Mouse (Mus musculus): ENCODE measurements at regions not wholly inside any gene's neighbourhood (a gene's known extent, or its start where the extent isn't known, plus 50 kb on each side); places are given as distances from the start of the nearest gene placed in this dataset.

- 62% methylated on average over 6 of the region's 6 CpGs for WGBS
Measured at GRCm38 (mm10) chrX:60833456-60833855, 59.8 kb downstream of the Sox3 start.

GRCm38 (mm10) chrX:60831330-60832027, 61.8 kb downstream of the Sox3 start:
- no peak overlapping the region for H3K9ac ChIP-seq
- H3K4me2 ChIP-seq, result peak overlapping the region; percentile 31
- H3K9me3 ChIP-seq, result no peaks in the 10 kb centered on the region
- ATAC-seq (ENCODE audit: low read depth), result peak; percentile 67
- H3K36me3 ChIP-seq, result no peaks in the 10 kb centered on the region
- 22% methylated on average over 22 of the region's 22 CpGs for WGBS
- H3K27me3 ChIP-seq, result no peaks in the 10 kb centered on the region
- H3K27ac ChIP-seq (replicated peaks), result no peak overlapping the region
- no peak overlapping the region for H3K4me3 ChIP-seq
- no peaks in the 10 kb centered on the region for H3K4me1 ChIP-seq (replicated peaks)

More at GRCm38 (mm10) chrX:60833456-60833855, 59.8 kb downstream of the Sox3 start:
- Histone ChIP-seq H3K9me3 (no peaks in the 10 kb centered on the region), H3K27me3 (no peaks in the 10 kb centered on the region), H3K4me3 (no peak overlapping the region), H3K36me3 (no peaks in the 10 kb centered on the region), H3K4me1 (replicated peaks) (no peaks in the 10 kb centered on the region), H3K4me2 (no peak overlapping the region), H3K27ac (replicated peaks) (no peak overlapping the region), H3K9ac (no peak overlapping the region)
- no peak for ATAC-seq (ENCODE audit: low read depth)

DNA sequence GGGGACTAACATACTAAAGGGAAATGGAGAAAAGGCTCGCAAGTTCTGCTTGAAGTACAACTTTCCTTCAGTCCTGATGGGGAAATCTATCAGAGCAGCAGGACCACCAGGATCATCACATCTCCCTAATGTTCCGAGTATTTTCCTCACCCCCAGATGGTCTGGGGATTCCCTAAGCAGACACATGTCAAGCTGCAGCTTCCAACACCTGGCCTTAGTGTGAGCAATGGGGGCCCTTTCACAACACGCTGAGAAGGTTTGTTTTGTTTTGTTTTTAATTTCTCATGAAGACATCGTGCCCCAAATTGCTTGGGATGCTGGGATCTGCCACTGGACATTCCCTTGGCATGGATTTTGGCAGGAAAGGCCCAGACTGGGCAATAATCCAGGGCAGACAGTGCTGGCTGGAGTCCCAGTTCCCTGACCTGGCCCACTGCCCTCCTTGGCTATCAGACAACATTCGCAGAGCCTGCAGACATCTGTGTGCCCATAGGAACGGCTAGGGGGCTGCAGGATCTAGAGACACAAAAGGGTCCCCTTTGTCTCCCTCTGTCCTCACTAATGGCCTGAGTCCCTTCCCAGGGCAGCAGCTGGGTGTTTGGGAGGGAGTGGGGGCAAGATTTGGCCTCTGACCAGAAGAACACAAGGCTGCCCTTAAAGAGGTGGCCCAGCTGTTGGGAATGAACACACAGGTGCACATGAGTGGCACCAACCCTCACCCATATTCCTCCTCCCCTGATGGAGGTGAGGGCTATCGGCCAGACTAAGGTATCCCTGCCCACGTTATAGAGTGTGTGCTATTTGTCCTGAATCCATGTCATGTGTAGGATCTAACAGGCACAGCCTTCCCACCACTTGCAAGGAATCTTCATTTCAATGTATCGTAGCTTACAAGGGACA, 67.8 kb downstream of the Sox3 start:
- Histone ChIP-seq H3K9ac (no peak overlapping the region), H3K9me3 (no peaks in the 10 kb centered on the region), H3K36me3 (no peaks in the 10 kb centered on the region), H3K4me2 (no peak overlapping the region), H3K27ac (replicated peaks) (no peak overlapping the region), H3K4me3 (no peak overlapping the region), H3K4me1 (replicated peaks) (no peaks in the 10 kb centered on the region), H3K27me3 (no peaks in the 10 kb centered on the region)
- ATAC-seq (ENCODE audit: low read depth), result peak; percentile 84
- 64% methylated on average over 9 of the region's 9 CpGs for WGBS

DNA sequence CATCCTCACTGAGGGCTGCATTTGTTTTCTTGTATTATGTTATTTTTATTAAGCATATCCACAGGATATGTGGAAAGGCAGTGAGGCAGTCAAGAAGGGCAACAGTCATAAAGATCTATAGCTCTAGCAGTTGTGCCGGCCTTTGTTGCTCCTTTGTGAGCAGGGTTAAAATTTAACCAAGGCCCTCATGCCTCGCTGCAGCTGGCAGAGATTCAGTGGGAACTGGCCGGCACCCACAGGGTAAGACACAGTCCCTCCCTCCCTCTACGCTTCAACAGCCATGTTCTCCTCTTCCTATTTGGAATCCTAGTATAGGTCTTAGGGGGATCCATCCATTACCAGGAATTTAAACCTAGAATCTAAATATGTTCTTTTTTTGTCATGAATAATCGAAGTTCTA, 94.7 kb downstream of the Sox3 start:
- Histone ChIP-seq H3K27me3 (no peaks in the 10 kb centered on the region), H3K4me3 (no peak overlapping the region), H3K4me2 (no peak overlapping the region), H3K27ac (replicated peaks) (no peak overlapping the region), H3K9ac (no peak overlapping the region), H3K36me3 (no peaks in the 10 kb centered on the region), H3K4me1 (replicated peaks) (no peaks in the 10 kb centered on the region), H3K9me3 (no peaks in the 10 kb centered on the region)
- no peak for ATAC-seq (ENCODE audit: low read depth)
- WGBS, result 35% methylated on average over 5 of the region's 5 CpGs

DNA sequence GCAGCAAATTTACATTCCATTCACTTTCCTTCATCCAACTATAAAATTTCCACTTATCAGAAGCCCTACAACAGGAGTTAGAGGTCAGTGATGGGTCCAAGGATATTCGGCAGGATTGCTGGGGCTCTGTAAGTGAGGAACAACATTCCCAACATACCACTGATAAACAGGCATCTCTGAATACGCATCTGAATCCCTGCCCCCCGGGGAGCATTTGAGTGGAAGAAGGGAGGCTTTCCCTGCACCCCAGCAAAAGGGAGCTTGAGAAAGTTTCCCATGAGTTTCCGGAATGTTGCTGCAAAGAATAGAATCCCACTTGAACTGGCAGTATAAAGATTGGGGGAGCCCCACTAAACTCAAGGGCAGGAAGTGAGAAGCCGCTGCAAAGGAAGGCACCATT, 112.5 kb downstream of the Sox3 start:
- Histone ChIP-seq H3K36me3 (no peaks in the 10 kb centered on the region), H3K4me1 (replicated peaks) (no peaks in the 10 kb centered on the region), H3K4me3 (no peak overlapping the region), H3K4me2 (no peak overlapping the region), H3K9me3 (no peaks in the 10 kb centered on the region), H3K27me3 (peaks cover 9% of the 10 kb centered on the region; the same call in 1 of the 2 replicates), H3K9ac (no peak overlapping the region), H3K27ac (replicated peaks) (no peak overlapping the region)
- ATAC-seq (ENCODE audit: low read depth), result no peak
- WGBS, result 44% methylated on average over 5 of the region's 5 CpGs

DNA sequence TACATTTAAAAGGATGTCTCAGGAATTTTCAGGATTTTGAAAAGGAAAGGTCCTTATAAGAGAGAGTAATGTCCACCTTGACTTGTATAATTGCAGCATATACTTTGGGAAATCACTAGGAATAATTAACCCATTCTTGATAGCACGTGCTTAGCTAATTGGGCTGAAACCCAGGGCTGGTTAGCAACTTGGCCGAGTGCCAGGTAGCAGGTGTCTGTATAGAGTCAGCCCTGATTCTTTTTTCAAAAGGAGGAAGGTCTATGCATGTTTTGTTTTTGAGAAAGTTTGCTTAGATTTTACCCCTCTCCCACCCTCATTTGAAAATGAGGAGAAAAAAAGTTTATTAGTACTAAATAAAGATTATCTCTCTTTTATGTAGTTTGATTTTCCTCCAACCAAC, 113.1 kb downstream of the Sox3 start:
- H3K4me2 ChIP-seq, result no peak overlapping the region
- WGBS, result 47% methylated on average over 2 of the region's 2 CpGs
- ATAC-seq (ENCODE audit: low read depth), result no peak
- no peaks in the 10 kb centered on the region for H3K4me1 ChIP-seq (replicated peaks)
- no peaks in the 10 kb centered on the region for H3K9me3 ChIP-seq
- H3K36me3 ChIP-seq, result no peaks in the 10 kb centered on the region
- H3K27ac ChIP-seq (replicated peaks), result no peak overlapping the region
- H3K4me3 ChIP-seq, result no peak overlapping the region
- no peak overlapping the region for H3K9ac ChIP-seq
- H3K27me3 ChIP-seq, result peaks cover 9% of the 10 kb centered on the region; the same call in 1 of the 2 replicates

GRCm38 (mm10) chrX:60773645-60774044, 119.6 kb downstream of the Sox3 start:
- H3K9me3 ChIP-seq, result no peaks in the 10 kb centered on the region
- 79% methylated on average over 5 of the region's 5 CpGs for WGBS
- H3K27me3 ChIP-seq, result no peaks in the 10 kb centered on the region
- H3K4me3 ChIP-seq, result no peak overlapping the region
- ATAC-seq (ENCODE audit: low read depth), result no peak
- H3K36me3 ChIP-seq, result no peaks in the 10 kb centered on the region
- H3K4me2 ChIP-seq, result no peak overlapping the region
- no peaks in the 10 kb centered on the region for H3K4me1 ChIP-seq (replicated peaks)
- H3K27ac ChIP-seq (replicated peaks), result no peak overlapping the region
- H3K9ac ChIP-seq, result no peak overlapping the region

- 9% methylated on average over 1 of the region's 1 CpGs for WGBS
- Histone ChIP-seq H3K4me1 (replicated peaks) (no peaks in the 10 kb centered on the region), H3K36me3 (no peaks in the 10 kb centered on the region), H3K27ac (replicated peaks) (no peak overlapping the region), H3K4me2 (no peak overlapping the region), H3K4me3 (no peak overlapping the region), H3K9me3 (no peaks in the 10 kb centered on the region), H3K9ac (no peak overlapping the region), H3K27me3 (no peaks in the 10 kb centered on the region)
- no peak for ATAC-seq (ENCODE audit: low read depth)
Measured at GRCm38 (mm10) chrX:60772439-60772838, 120.8 kb downstream of the Sox3 start.

- Histone ChIP-seq H3K9ac (no peak overlapping the region), H3K4me3 (no peak overlapping the region), H3K4me1 (replicated peaks) (no peaks in the 10 kb centered on the region), H3K4me2 (no peak overlapping the region), H3K27me3 (no peaks in the 10 kb centered on the region), H3K27ac (replicated peaks) (no peak overlapping the region), H3K36me3 (no peaks in the 10 kb centered on the region), H3K9me3 (no peaks in the 10 kb centered on the region)
- no peak for ATAC-seq (ENCODE audit: low read depth)
- WGBS, result 61% methylated on average over 5 of the region's 5 CpGs
Measured at GRCm38 (mm10) chrX:60750456-60750855, 142.8 kb downstream of the Sox3 start.

GRCm38 (mm10) chrX:60743971-60744370, 149.3 kb downstream of the Sox3 start:
- no peaks in the 10 kb centered on the region for H3K9me3 ChIP-seq
- H3K36me3 ChIP-seq, result no peaks in the 10 kb centered on the region
- H3K4me2 ChIP-seq, result no peak overlapping the region
- no peak overlapping the region for H3K27ac ChIP-seq (replicated peaks)
- H3K4me3 ChIP-seq, result no peak overlapping the region
- ATAC-seq (ENCODE audit: low read depth), result no peak
- WGBS, result 59% methylated on average over 3 of the region's 3 CpGs
- no peaks in the 10 kb centered on the region for H3K27me3 ChIP-seq
- H3K9ac ChIP-seq, result no peak overlapping the region
- H3K4me1 ChIP-seq (replicated peaks), result no peaks in the 10 kb centered on the region

DNA sequence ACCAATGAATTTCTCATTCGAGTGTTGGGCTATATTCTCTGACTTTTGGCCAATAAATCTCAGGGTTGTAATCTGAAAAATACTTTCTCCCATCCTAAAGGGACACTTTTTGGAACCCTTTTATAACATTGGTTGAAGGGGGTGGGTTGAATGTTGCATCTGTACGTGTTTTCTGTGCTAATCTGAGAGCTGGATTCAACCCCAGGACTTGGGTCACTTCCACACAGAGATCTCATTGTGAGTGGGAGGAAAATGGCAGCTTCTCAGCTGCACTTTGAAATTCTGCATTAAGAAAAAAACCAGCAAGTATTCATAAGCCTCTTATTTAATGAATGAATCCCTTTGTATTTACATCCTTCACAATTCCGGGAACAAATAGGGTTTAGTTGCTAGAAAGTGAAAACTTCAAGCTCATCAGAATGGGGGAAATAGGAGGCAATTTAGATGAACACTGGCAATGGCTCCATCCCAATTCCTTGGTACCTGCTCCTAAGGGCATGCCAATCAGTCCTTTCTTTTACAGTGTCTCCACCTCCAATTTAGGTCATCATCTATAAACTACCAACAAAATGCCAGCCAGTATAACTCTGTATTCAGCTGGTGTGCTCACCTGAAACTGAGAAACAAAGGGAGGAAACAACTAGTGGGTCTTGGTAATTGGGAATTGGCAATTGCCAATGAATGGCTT, 150.1 kb downstream of the Sox3 start:
- no peak overlapping the region for H3K9ac ChIP-seq
- no peak overlapping the region for H3K4me2 ChIP-seq
- H3K4me3 ChIP-seq, result no peak overlapping the region
- H3K4me1 ChIP-seq (replicated peaks), result no peaks in the 10 kb centered on the region
- ATAC-seq (ENCODE audit: low read depth), result no peak
- H3K27me3 ChIP-seq, result no peaks in the 10 kb centered on the region
- WGBS, result 66% methylated on average over 3 of the region's 3 CpGs
- no peaks in the 10 kb centered on the region for H3K9me3 ChIP-seq
- H3K36me3 ChIP-seq, result no peaks in the 10 kb centered on the region
- H3K27ac ChIP-seq (replicated peaks), result no peak overlapping the region

Measured in neural tube, embryonic 13.5 days (tissue).